Mouse (Mus musculus): ENCODE data around the gene Tor3a.

DNA sequence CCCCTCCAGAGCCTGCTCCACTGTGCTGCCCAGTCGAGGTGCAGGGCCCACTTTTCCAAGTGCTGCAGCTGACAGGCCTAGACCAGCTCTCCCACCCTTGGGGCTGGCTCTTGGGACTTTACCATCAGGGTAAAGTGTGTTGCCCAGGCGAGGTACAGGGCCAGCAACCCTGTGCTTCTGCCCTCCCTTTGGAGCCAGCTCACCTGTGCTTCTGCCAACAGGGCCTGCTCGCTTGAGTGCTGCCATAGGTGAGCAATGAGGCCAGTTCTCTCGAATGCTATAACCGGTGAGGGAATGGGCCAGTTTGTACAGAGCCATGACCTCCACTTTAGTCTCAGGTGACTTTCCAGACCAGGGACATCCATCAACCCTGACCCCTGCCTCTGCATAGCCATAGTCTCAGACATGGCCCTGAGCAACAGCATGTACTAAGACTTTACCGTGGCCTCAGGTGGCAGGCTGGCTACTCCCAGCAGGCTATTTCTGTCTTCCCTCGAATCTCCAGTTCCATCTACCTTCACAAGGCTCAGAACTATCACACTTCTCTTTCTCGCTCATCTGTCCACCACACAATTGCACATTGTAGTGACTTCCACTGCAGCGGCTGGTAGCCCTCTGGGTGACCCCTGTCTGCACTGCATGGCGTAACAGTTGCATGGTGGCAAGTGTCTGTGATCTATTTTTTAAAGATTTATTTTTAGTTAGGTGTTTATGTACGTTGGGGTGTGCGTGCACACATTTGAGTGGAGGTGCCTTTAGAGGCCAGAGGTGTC, 68.9 kb downstream of the Tor3a start:
- TF ChIP-seq CTCF (IDR thresholded peaks at IDR 0.05; ENCODE audit: low read depth) (no peak), EP300 (IDR thresholded peaks at IDR 0.05; ENCODE audit: low read depth) (no peak)

Measured in liver, embryonic 14.5 days (tissue).